Comparison of ENCODE assay signal across 9 mouse cellular contexts in genomic region chr17:27466620-27467019, GRCm38 (mm10). TPM values are rescaled to one million over a fixed set of nuclear protein-coding genes. Genes with fewer than 3 reads are reported as not detected.
DNase-seq lines count a peak whose midpoint lies in the region; ATAC-seq and TF ChIP-seq lines count a peak whose summit lies in the region.
"Had no signal": no experiment of that assay in that cellular context is flagged by ENCODE, and none has a peak within 500 bp of the region (broad histone marks: within the 10 kb centered on the region; RNA-seq: fewer than 3 reads in every experiment).

No protein-coding gene starts in this region.

- H3K36me3 ChIP-seq in midbrain, embryonic 15.5 days (replicated peaks): no peaks in the 10 kb centered on the region
- H3K36me3 ChIP-seq: heart, embryonic 15.5 days had no signal

- no peaks in the 10 kb centered on the region for H3K9me3 ChIP-seq in midbrain, embryonic 15.5 days
- H3K9me3 ChIP-seq: heart, embryonic 15.5 days had no signal

- WGBS in cerebellum, adult 2 months: 24% methylated on average over 6 of the region's 6 CpGs
- 23% methylated on average over 6 of the region's 6 CpGs for WGBS in midbrain, embryonic 15.5 days

- no peak overlapping the region for H3K4me2 ChIP-seq in midbrain, embryonic 15.5 days
- H3K4me2 ChIP-seq: heart, embryonic 15.5 days had no signal

- TF ChIP-seq CTCF in cerebellum, adult 2 months (IDR thresholded peaks at IDR 0.05; ENCODE audit: borderline replicate concordance, insufficient read depth, low read depth, low read length): no peak

- TF ChIP-seq POLR2A in cerebellum, adult 2 months (IDR thresholded peaks at IDR 0.05; ENCODE audit: borderline replicate concordance, insufficient read depth, low read length): no peak

- H3K27me3 ChIP-seq in cerebellum, adult 2 months (ENCODE audit: control insufficient read depth, insufficient read depth, low read length): no peaks in the 10 kb centered on the region
- no peaks in the 10 kb centered on the region for H3K27me3 ChIP-seq in midbrain, embryonic 15.5 days (replicated peaks)

- peak overlapping the region; percentile 53 for H3K27ac ChIP-seq in cerebellum, adult 2 months (ENCODE audit: insufficient read depth, low read length)
- H3K27ac ChIP-seq in midbrain, embryonic 15.5 days: peak overlapping the region; percentile 29
- H3K27ac ChIP-seq: heart, embryonic 15.5 days had no signal

- no peak for DNase-seq in cerebellum, adult 2 months
- no peak for DNase-seq in cerebellum, adult 11-12 months
- peak; percentile 31 for DNase-seq in A20 (ENCODE audit: low read depth, low spot score)
- DNase-seq in embryo, embryonic 10.5 days (ENCODE audit: low spot score): peak; percentile 73
- peak; percentile 35 for DNase-seq in kidney, adult 9 months
- DNase-seq in urinary bladder, postnatal 4 days (ENCODE audit: low spot score in 2 of 2): peak; percentile 33 to 72
- DNase-seq in right cerebral cortex, adult 18-20 months: no peak

- no peak overlapping the region for H3K9ac ChIP-seq in midbrain, embryonic 15.5 days
- H3K9ac ChIP-seq: heart, embryonic 15.5 days had no signal

- peaks cover 71% of the 10 kb centered on the region for H3K4me1 ChIP-seq in cerebellum, adult 2 months (ENCODE audit: control insufficient read depth, insufficient read depth, low read length)
- H3K4me1 ChIP-seq in midbrain, embryonic 15.5 days: peaks cover 16% of the 10 kb centered on the region
- H3K4me1 ChIP-seq: heart, embryonic 15.5 days had no signal

- ATAC-seq in midbrain, embryonic 15.5 days (replicated peaks): no peak

- no peak overlapping the region for H3K4me3 ChIP-seq in cerebellum, adult 2 months (replicated peaks; ENCODE audit: insufficient read depth, low read depth, low read length)
- no peak overlapping the region for H3K4me3 ChIP-seq in midbrain, embryonic 15.5 days
- H3K4me3 ChIP-seq: heart, embryonic 15.5 days had no signal

RNA-seq across cellular contexts. Expression of gene Grm4, which starts 54.6 kb away (rescaled TPM):
- polyA plus RNA-seq in cerebellum, adult 2 months (2012; rRNA removed): 310 and 403 TPM in 2 replicates
- polyA plus RNA-seq in midbrain, embryonic 15.5 days (2015; fragmentation: Nextera tagmentation; extraction: Ambion mirVana): 10.7 and 10.9 TPM in 2 replicates

Comparison
In these comparisons a context has a peak if more than half of its experiments do, and no peak if none do; other contexts are left out.
1. DNase-seq: peak in A20 (single experiment), embryo, embryonic 10.5 days (single experiment), kidney, adult 9 months (single experiment) and urinary bladder, postnatal 4 days (2 of 2); none in cerebellum, adult 2 months (0 of 2), cerebellum, adult 11-12 months (single experiment) and right cerebral cortex, adult 18-20 months (single experiment).
2. RNA of gene Grm4, which starts 54.6 kb away (polyA plus RNA-seq): 310 to 403 TPM in cerebellum, adult 2 months; 10.7 to 10.9 TPM in midbrain, embryonic 15.5 days; every median in the first group is over 10 times any median in the second.